Mouse (Mus musculus): Measurements from ENCODE around the gene Gm30191. TPM values are rescaled to one million over a fixed set of nuclear protein-coding genes. Genes with fewer than 3 reads are reported as not detected.
A peak's percentile ranks its signal among the peaks of the same experiment; 100 is the strongest.
"Not testable (repeated sequence)": the region's sequence is repeated elsewhere in the genome, so short reads cannot be mapped to it uniquely, and the experiment has no call there.

Gene Gm30191
- total RNA-seq, 2 experiments from 2014 or later = not detected

DNA sequence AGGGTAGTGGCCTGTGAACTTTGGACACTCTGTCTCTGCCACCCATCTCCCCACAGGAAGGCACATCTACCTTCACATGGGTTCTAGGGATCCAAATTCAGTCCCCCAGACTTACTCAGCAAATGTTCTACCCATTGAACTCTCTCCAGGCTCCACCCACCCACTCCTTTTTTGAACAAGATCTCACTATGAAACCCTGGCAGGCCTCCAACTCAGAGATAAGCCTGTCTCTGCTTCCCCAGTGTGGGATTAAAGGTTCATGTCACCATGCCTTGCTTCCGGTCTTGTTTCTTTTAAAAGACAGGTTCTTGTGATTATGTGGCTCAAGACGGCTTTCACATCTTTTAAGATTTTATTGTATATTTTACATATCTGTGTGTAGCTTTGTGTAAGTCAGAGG is 38.2 kb downstream of the Gm30191 start:
- no peak for ATAC-seq (ENCODE audit: poor library complexity, severe bottlenecking)

GRCm38 (mm10) chr4:134286226-134287167 is 39.8 kb downstream of the Gm30191 start:
- no peak for ATAC-seq (ENCODE audit: poor library complexity, severe bottlenecking)

- peak; percentile 77 for ATAC-seq (ENCODE audit: poor library complexity, severe bottlenecking)
These were observed 40.4 kb downstream of the Gm30191 start for GRCm38 (mm10) chr4:134287168-134287564.

- ATAC-seq (ENCODE audit: poor library complexity, severe bottlenecking) = peak; percentile 52
These were observed 40.9 kb downstream of the Gm30191 start, which contains the start of gene Pdik1l for GRCm38 (mm10) chr4:134287575-134288025. Gene Pdik1l, minus strand, starts transcription at chr4:134287895.

- ATAC-seq (ENCODE audit: poor library complexity, severe bottlenecking) = peak; percentile 41
These were observed 41.9 kb downstream of the Gm30191 start for GRCm38 (mm10) chr4:134288397-134289256.

GRCm38 (mm10) chr4:134292067-134292466 is 45.3 kb downstream of the Gm30191 start:
- peak; percentile 55; the same call in 1 of the 2 replicates for ATAC-seq (ENCODE audit: poor library complexity, severe bottlenecking)

DNA sequence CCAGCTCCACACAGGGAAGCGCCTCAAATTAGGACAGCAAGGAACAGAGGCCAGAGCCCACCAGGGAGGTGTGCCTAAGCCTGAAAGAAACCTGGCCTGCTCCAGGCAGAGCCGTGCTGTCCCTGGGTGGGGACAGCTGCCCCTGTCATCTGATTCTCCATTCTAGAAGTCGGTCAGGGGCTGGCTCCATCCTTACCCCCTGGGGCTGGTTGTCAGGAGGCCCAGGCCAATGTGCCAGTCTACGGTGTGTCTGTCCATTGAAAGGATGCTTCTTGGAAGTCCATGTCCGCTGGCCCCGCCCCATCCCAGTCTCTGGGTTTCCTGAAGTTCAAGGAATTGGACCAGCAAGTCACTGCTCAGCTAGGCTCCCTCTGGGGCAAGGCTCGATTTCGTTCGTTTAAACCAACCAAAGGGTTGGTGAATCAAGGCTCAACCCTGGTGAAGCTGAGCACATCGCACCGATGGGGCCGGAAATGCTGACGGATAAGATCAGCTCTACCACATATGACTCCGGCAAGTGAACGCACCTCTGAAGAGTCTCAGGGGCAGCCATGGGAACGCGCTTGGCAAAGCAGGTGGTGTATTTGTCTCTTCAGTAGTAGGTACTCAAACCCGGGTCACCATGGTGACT is 46.4 kb downstream of the Gm30191 start:
- ATAC-seq (ENCODE audit: poor library complexity, severe bottlenecking) = no peak

GRCm38 (mm10) chr4:134293692-134294163 is 47.0 kb downstream of the Gm30191 start:
- no peak for ATAC-seq (ENCODE audit: poor library complexity, severe bottlenecking)

GRCm38 (mm10) chr4:134296096-134296495 is 49.4 kb downstream of the Gm30191 start:
- ATAC-seq (ENCODE audit: poor library complexity, severe bottlenecking) = not testable (repeated sequence)

DNA sequence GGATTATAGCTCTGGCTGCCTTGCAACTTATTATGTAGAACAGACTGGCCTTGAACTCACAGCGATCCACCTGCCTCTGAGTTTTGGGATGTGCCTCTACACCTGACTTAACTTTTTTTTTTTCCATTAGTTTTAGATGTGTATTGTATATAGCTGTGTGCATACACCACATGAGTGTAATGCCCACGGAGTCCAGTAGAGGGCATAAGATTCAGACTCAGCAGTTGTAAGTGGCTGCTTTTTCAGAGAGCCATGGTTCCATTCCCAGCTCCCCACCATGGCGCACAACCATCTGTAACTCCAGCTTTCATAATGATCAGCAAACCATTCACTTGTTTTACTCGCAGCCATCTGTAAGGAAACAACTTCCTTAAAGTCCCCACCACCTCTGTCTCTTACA is 49.8 kb downstream of the Gm30191 start:
- no peak for ATAC-seq (ENCODE audit: poor library complexity, severe bottlenecking)

GRCm38 (mm10) chr4:134297369-134297768 is 50.6 kb downstream of the Gm30191 start:
- ATAC-seq (ENCODE audit: poor library complexity, severe bottlenecking) = no peak

DNA sequence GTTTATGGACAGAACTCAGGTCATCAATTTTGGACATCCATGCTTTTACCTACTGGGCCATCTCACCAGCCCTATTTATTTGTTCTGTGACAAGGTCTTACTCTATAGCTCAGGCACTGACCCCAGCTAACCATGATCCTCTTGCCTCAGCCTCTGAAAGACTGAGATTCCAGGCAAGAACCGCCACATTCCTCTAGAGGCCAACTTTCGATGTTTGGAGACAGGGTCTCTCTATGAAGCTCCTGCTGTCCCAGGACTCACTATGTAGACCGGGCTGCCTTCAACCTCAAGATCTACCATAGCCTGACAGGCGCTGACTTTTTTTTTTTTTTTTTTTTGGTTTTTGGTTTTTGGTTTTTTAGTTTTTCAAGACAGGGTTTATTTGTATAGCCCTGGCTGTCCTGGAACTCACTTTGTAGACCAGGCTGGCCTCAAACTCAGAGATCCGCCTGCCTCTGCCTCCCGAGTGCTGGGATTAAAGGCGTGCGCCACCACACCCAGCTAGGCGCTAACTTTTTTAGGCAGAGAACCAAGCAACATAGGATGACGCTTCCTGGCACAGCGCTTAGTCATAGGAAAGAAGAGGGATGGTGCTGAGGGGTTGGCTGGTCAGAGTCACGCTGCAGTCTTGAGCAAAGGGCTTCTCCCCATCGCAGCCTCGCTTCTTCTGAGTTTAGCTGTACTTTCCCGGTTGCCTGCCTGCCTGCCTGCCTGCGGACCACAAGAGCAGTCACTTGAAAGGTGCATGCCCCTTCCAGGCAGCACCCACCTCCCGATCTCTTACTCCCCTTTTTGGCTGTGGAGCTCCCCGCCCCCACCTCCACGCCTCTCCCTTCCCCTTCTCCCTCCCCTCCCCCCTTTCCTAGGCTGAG is 52.1 kb downstream of the Gm30191 start:
- no peak for ATAC-seq (ENCODE audit: poor library complexity, severe bottlenecking)

DNA sequence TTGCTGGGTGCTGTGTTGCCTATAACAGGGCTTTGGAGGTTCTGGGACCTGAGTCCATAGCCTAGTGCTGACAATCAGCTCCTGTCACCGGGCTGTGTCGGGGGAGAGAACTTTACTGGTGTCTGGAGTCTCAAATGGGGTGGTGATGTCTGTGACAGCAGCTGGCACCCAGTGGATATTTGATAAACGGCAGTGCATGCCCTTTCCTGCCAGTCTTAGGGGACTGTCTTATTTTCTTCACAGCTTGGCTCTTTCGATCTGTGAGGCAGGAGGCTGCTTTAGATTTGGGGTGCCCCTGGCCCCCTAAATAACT is 52.7 kb downstream of the Gm30191 start:
- ATAC-seq (ENCODE audit: poor library complexity, severe bottlenecking) = no peak

Other genes with a start within 250 kb of the Gm30191 start
- 26.6 and 28.9 TPM in 2 replicates for gene Dhdds, start 246.0 kb upstream of the Gm30191 start, total RNA-seq (2015)
- 17.9 and 24.0 TPM in 2 replicates for gene Dhdds, start 246.0 kb upstream of the Gm30191 start, total RNA-seq (2017)
- gene Lin28a, start 228.1 kb upstream of the Gm30191 start, total RNA-seq (2015) = 4.8 TPM in 2 replicates
- gene Lin28a, start 228.1 kb upstream of the Gm30191 start, total RNA-seq (2017) = 30.8 and 36.5 TPM in 2 replicates
- 0.20 and 0.66 TPM in 2 replicates for gene Zfp683, start 193.1 kb upstream of the Gm30191 start, total RNA-seq (2015)
- gene Zfp683, start 193.1 kb upstream of the Gm30191 start, total RNA-seq (2017) = not detected in 2 replicates
- gene Crybg2, start 186.1 kb upstream of the Gm30191 start, total RNA-seq (2015) = 1.1 and 1.9 TPM in 2 replicates
- gene Crybg2, start 186.1 kb upstream of the Gm30191 start, total RNA-seq (2017) = 0.04 and 0.15 TPM in 2 replicates
- gene Cd52, start 151.9 kb upstream of the Gm30191 start, total RNA-seq (2015) = 2,426 and 2,524 TPM in 2 replicates
- gene Cd52, start 151.9 kb upstream of the Gm30191 start, total RNA-seq (2017) = 3,236 and 3,524 TPM in 2 replicates
- 0.89 and 1.8 TPM in 2 replicates for gene Ubxn11, start 144.4 kb upstream of the Gm30191 start, total RNA-seq (2015)
- 1.7 and 2.9 TPM in 2 replicates for gene Ubxn11, start 144.4 kb upstream of the Gm30191 start, total RNA-seq (2017)
- gene Sh3bgrl3, start 118.1 kb upstream of the Gm30191 start, total RNA-seq (2015) = 1,305 and 1,385 TPM in 2 replicates
- gene Sh3bgrl3, start 118.1 kb upstream of the Gm30191 start, total RNA-seq (2017) = 523 and 622 TPM in 2 replicates
- 11.4 and 20.6 TPM in 2 replicates for gene Cep85, start 59.8 kb upstream of the Gm30191 start, total RNA-seq (2015)
- 17.7 TPM in 2 replicates for gene Cep85, start 59.8 kb upstream of the Gm30191 start, total RNA-seq (2017)
- 0.07 TPM in 1 of 2 replicates, not detected in the other for gene Gm7534, start 43.9 kb upstream of the Gm30191 start, total RNA-seq (2015)
- not detected in 2 replicates for gene Gm7534, start 43.9 kb upstream of the Gm30191 start, total RNA-seq (2017)
- not detected in 2 replicates for gene Catsper4, start 19.6 kb upstream of the Gm30191 start, total RNA-seq (2015)
- gene Catsper4, start 19.6 kb upstream of the Gm30191 start, total RNA-seq (2017) = not detected in 2 replicates
- 0.11 TPM in 1 of 2 replicates, not detected in the other for gene Cnksr1, start 8.5 kb upstream of the Gm30191 start, total RNA-seq (2015)
- not detected in 2 replicates for gene Cnksr1, start 8.5 kb upstream of the Gm30191 start, total RNA-seq (2017)
- not detected in 2 replicates for gene E130218I03Rik, start 3.3 kb upstream of the Gm30191 start, total RNA-seq (2015)
- not detected in 2 replicates for gene E130218I03Rik, start 3.3 kb upstream of the Gm30191 start, total RNA-seq (2017)
- 3.5 and 4.6 TPM in 2 replicates for gene Zfp593, start 1.3 kb upstream of the Gm30191 start, total RNA-seq (2015)
- gene Zfp593, start 1.3 kb upstream of the Gm30191 start, total RNA-seq (2017) = 3.8 and 5.9 TPM in 2 replicates
- not detected in 2 replicates for gene Grrp1, start 7.2 kb downstream of the Gm30191 start, total RNA-seq (2015)
- not detected in 2 replicates for gene Grrp1, start 7.2 kb downstream of the Gm30191 start, total RNA-seq (2017)
- 21.2 and 21.5 TPM in 2 replicates for gene Pdik1l, start 41.0 kb downstream of the Gm30191 start, total RNA-seq (2015)
- gene Pdik1l, start 41.0 kb downstream of the Gm30191 start, total RNA-seq (2017) = 39.0 and 40.7 TPM in 2 replicates
- not detected in 2 replicates for gene Trim63, start 68.2 kb downstream of the Gm30191 start, total RNA-seq (2015)
- gene Trim63, start 68.2 kb downstream of the Gm30191 start, total RNA-seq (2017) = not detected in 2 replicates
- gene Slc30a2, start 96.2 kb downstream of the Gm30191 start, total RNA-seq (2015) = 0.11 and 0.18 TPM in 2 replicates
- 0.22 TPM in 1 of 2 replicates, not detected in the other for gene Slc30a2, start 96.2 kb downstream of the Gm30191 start, total RNA-seq (2017)
- 0.04 TPM in 1 of 2 replicates, not detected in the other for gene Extl1, start 136.9 kb downstream of the Gm30191 start, total RNA-seq (2015)
- not detected in 2 replicates for gene Extl1, start 136.9 kb downstream of the Gm30191 start, total RNA-seq (2017)
- gene Pafah2, start 149.4 kb downstream of the Gm30191 start, total RNA-seq (2015) = 4.6 and 5.9 TPM in 2 replicates
- gene Pafah2, start 149.4 kb downstream of the Gm30191 start, total RNA-seq (2017) = 5.5 and 6.3 TPM in 2 replicates
- 563 and 570 TPM in 2 replicates for gene Stmn1, start 221.4 kb downstream of the Gm30191 start, total RNA-seq (2015)
- 790 and 821 TPM in 2 replicates for gene Stmn1, start 221.4 kb downstream of the Gm30191 start, total RNA-seq (2017)
- 10.7 and 11.7 TPM in 2 replicates for gene Paqr7, start 249.8 kb downstream of the Gm30191 start, total RNA-seq (2015)
- gene Paqr7, start 249.8 kb downstream of the Gm30191 start, total RNA-seq (2017) = 17.0 and 17.6 TPM in 2 replicates

All from megakaryocyte, adult 5-6 weeks (primary cell).